Mouse (Mus musculus) splenic B cell, adult 2 months (primary cell): ENCODE data around the gene Apbb2.
A peak's percentile ranks its signal among the peaks of the same experiment; 100 is the strongest.

Source experiments
- DNase-seq: peaks from one replicate; pipeline ENCODE4 v3.0.0-alpha.2; 2011; ENCODE audit warnings: low read depth, low spot score
- H3K27me3 ChIP-seq: 2 replicates; pipeline ENCODE4 v1.6.1; 2012; ENCODE audit warnings: mild to moderate bottlenecking, low read length, moderate library complexity, mixed read lengths; ENCODE audit not compliant: control insufficient read depth, poor library complexity, insufficient read depth, severe bottlenecking
- H3K36me3 ChIP-seq: 2 replicates; pipeline ENCODE4 v1.6.1; 2012; ENCODE audit warnings: mild to moderate bottlenecking, low read length, moderate library complexity, mixed read lengths; ENCODE audit not compliant: control insufficient read depth, poor library complexity, insufficient read depth, severe bottlenecking

The Apbb2 gene

DNA sequence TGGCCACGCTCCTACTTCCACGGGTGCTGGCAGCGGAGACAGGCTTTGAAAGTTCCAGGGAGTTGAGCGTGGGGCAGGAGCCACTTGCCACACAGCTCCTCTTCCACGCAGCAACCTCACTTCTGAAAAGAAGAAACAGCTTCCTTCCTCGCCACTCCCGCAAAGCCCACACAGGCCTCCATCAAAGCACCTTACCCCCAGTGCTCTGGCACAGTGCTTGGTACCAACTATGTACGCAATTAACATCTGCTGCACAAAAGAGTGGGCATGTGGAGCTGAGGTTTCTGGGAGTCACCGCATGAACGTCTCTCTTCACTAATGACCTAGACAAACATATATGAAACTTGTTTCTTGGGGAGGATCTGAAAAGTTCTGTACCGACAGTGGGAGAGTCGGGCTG lies 8.3 kb downstream of the Apbb2 start:
- Histone ChIP-seq H3K27me3 (no peaks in the 10 kb centered on the region), H3K36me3 (no peaks in the 10 kb centered on the region)
- DNase-seq = no peak

DNA sequence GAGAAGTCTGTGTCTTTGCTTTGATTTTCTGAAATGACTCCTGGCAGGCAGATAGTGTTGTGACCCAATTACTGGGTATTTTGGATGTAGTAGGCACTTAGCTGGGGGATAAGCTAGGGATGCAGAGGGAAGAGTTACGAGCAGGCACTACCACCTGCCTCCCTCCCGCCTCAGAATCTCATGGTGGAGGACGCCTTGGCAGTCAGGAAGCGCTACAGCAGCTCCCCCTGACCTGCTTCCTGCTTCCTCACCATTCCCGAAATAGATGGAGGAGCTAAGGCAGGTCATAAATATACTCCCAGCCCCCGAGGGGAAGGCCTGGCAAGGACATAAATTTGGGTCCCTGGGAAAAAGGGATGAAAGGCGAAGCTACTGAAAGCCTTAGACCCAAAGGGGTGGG lies 9.3 kb downstream of the Apbb2 start:
- no peaks in the 10 kb centered on the region for H3K36me3 ChIP-seq
- no peak for DNase-seq

DNA sequence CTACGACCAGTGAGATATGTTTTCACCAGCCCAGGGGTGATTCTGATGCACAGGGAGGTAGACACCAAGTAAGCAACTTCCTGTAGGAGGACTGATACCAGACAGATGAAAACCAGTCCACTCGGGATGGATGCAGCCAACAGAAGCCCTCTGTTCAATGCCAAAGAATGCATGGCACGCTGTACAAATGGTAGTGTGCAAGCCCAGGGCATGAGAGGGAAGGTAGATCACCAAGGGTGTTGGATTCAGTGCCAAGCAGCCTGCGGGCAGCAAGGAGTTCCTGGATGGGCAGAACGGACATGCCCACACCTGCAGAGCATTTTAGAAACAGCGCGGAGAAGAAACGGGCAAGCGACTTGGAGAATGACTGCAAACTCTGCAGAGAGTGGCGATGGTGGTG lies 10.8 kb downstream of the Apbb2 start:
- DNase-seq = no peak
- Histone ChIP-seq H3K36me3 (no peaks in the 10 kb centered on the region), H3K27me3 (no peaks in the 10 kb centered on the region)

More for the DNA sequence above, 9.3 kb downstream of the Apbb2 start:
- no peaks in the 10 kb centered on the region for H3K27me3 ChIP-seq

DNA sequence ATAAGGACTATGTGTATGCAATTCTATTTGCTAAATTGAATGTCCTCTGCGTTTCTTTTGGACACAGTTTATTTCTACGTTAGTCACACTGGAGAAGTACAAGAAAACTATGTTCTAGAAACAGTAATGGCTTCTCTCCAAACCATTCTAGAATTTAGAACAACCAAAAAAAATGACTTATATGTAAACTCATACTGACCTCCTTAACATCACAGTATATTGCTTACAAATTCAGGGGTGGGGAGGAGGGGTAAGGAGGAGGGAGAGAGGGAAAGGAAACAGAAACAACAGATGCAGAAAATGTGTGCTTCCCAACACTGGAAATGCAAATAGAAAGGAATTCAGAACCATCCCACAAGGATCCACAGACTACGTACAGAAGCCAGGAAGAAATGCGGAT lies 11.4 kb downstream of the Apbb2 start:
- Histone ChIP-seq H3K36me3 (no peaks in the 10 kb centered on the region), H3K27me3 (no peaks in the 10 kb centered on the region)
- DNase-seq = no peak

DNA sequence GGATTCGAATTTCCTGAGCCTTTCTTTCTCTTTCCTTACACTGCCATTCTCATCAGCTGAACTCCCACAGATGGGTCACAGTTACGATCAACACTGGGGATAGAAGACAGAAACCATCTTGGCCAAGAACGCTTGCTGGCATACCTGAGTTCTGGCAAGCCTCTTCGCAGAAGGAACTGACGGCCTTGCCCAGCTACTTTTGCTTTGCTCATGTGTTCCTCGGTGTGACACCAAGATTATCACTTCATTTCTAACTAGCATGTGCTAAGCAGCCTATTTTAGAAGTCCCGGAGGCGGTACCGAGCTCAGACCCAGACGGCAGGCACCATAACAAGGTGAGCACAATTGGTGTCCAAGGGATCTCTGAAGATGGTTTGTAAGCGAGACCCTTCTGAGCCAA lies 12.9 kb downstream of the Apbb2 start:
- no peaks in the 10 kb centered on the region for H3K27me3 ChIP-seq
- H3K36me3 ChIP-seq = no peaks in the 10 kb centered on the region
- no peak for DNase-seq

DNA sequence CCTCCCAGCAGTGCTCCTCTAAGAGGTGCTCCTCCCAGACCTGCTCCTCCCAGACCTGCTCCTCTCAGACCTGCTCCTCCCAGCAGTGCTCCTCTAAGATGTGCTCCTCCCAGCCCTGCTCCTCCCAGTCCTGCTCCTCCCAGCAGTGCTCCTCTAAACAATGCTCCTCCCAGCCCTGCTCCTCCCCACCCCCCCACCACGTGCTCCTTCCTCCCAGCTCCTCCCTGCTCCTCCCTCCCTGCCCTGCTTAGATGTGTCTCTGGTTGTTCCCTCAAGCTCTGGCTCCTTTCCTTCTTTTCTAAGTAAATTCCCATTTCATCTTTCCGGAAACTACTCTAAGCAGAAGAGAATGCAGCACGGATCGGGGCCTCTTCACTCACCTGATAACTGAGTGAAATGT lies 14.2 kb downstream of the Apbb2 start:
- no peaks in the 10 kb centered on the region for H3K36me3 ChIP-seq
- no peaks in the 10 kb centered on the region for H3K27me3 ChIP-seq
- DNase-seq = no peak

DNA sequence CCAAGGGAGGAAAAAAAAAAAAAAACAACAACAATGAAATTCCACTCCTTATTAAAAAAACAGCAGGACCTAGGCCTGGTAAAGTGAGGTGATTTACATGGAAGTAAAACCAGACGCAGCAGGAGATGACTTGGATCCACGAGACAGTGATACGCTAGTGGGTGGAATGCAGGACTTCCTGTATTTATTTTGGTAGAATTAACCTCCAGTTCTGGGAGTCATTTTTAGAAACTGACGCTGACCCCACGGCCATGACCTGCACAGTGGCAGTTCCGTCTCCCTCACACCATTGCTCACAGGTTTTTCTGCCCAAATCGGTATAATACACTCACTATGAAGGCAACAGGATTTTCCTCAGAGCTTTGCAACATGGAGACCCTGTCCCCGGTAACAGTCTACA lies 14.8 kb downstream of the Apbb2 start:
- no peaks in the 10 kb centered on the region for H3K36me3 ChIP-seq
- no peak for DNase-seq
- no peaks in the 10 kb centered on the region for H3K27me3 ChIP-seq

DNA sequence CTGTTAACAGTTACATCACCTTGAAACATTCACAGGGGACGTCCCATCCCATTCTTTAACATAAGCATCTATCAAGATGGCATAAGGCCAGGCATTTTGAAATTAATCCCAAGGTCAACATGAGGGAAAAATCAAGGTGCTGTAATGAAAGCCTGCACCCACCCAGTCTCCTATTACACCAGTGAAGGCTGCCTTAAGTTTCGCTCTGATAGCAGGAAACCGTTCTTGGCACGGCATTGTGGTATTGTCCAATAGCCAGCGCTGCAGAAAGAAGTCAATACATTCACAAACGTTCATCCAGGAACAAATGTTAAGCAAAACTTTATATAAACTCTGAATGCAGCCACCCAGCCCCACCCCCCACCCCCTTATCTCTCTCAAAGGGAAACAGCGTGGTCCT lies 15.4 kb downstream of the Apbb2 start:
- no peak for DNase-seq
- Histone ChIP-seq H3K36me3 (no peaks in the 10 kb centered on the region), H3K27me3 (no peaks in the 10 kb centered on the region)

DNA sequence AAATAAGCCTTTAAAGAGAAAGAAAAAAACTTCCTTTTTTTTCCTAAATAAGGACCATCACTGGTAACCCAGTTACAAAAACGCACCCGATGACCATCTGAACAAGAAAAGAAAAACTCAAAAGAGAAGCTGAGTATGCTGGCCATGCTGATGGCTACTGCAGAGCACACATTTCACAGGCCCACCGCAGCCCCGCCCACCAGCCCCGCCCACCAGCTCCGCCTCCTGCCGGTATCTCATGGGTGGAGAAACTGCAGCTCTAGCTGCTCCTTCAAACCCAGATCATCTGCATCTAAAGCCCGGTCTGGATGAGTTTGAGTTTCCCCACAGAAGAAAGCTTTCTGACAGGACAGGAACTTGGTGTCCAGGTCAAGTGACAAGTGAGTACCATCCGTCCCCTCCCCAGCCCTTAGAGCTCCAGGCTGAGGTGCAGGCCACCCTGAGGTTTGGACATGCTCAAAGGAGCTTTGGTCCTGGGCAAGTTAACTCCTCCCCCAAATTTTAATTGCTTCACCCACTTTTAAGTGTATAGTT lies 16.2 kb downstream of the Apbb2 start:
- Histone ChIP-seq H3K36me3 (no peaks in the 10 kb centered on the region), H3K27me3 (no peaks in the 10 kb centered on the region)
- peak; percentile 28 for DNase-seq

DNA sequence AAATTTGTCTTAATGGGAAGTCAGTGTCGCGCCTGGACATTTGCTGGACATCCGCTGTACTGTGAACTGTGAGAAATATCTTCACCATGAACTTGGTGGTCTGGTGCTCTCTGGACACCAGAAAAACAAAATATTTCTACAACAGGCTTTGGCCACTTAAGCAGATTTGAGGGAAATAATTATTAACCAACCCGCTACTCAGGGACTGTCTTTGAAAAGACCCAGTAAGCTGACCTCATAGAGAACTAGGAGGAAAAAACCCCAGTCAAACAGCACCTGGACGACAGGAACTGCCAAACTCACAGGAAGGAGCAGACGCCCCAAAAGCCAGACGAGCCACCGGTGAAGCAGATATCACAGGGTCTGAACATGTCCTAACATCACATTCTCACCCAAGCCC lies 18.2 kb downstream of the Apbb2 start:
- no peaks in the 10 kb centered on the region for H3K27me3 ChIP-seq

DNA sequence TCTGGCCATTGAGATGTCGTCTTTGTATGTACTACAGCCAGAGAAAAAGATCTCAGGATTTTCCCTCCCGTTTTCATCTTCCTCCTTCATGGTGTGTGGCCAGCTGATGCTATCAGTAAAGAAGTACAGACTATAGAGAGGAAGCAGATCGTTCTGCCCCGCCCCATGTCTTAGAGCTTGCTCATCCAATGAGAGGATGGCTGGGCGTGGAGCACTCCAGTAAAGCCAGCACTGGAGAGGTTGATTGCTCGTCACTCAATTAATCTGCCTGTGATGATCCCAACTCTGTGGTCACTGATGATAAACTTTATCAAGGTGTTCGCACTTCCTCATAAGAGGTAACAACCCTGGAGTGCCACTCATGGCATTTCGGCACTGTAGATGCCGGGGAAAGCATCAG lies 18.7 kb downstream of the Apbb2 start:
- DNase-seq = no peak
- no peaks in the 10 kb centered on the region for H3K27me3 ChIP-seq
- no peaks in the 10 kb centered on the region for H3K36me3 ChIP-seq

More for the DNA sequence above, 18.2 kb downstream of the Apbb2 start:
- H3K36me3 ChIP-seq = no peaks in the 10 kb centered on the region
- no peak for DNase-seq

DNA sequence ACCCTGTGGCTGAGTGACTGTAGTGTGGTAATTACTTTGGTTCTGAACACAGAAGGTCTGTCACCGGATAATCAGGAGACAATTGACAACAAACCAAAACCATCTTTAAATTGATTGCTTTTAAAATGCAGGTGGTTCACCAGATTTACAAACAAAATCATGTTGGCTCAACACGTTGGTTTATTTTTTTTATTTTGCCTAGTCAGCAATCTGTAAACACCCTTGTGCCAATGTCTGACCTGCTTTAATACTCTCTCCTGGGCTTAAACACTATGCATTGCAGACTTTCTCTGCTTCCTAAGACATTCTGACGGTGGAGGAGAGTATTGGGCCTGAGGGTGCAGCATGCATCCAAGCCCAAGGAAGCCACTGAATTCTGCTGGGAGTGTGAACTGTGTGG lies 22.3 kb downstream of the Apbb2 start:
- no peak for DNase-seq
- H3K27me3 ChIP-seq = no peaks in the 10 kb centered on the region
- H3K36me3 ChIP-seq = no peaks in the 10 kb centered on the region

DNA sequence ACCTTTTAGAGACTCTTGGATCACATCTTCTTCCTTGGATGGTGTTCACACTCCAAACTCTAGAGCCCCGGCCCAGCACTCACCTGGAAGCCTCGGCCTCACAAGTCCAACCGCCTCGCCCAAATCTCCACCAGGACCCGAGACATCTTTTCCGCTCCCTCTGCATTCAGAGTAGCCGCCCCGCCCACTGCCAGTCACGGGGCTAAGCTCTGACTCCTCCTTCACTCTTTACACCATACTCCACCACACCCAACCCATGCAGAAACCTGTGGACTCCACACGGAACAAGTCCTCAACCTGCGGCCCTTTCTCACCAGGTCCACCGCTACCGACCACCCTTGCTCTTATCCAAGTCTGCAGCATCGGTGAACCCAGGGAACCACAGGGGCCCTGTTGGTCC lies 23.7 kb downstream of the Apbb2 start:
- DNase-seq = no peak
- H3K27me3 ChIP-seq = no peaks in the 10 kb centered on the region
- no peaks in the 10 kb centered on the region for H3K36me3 ChIP-seq

DNA sequence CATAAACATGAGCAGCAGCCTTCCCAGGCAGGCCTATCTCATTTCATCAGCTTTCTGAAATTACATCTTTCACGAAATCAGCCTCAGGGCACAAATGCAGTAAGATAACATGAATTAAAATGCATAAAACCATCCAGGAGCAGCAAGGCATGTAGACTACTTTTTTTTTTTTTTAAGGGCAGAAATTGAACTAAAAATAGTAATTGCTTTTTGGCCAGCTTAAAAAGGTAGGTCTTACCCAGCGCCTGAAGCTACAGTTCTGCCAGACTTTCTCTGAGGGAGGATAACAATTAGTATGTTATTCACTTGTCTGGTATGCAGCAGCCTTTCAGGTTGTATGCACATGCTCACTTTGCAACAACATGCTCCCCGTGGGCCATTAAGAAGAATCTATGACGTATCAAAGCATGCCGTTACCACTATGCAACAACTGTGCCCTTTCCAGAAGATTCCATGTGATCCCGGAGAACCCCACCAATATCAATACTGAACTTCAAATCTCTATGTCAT lies 32.3 kb downstream of the Apbb2 start:
- DNase-seq = no peak
- no peaks in the 10 kb centered on the region for H3K36me3 ChIP-seq
- H3K27me3 ChIP-seq = no peaks in the 10 kb centered on the region

DNA sequence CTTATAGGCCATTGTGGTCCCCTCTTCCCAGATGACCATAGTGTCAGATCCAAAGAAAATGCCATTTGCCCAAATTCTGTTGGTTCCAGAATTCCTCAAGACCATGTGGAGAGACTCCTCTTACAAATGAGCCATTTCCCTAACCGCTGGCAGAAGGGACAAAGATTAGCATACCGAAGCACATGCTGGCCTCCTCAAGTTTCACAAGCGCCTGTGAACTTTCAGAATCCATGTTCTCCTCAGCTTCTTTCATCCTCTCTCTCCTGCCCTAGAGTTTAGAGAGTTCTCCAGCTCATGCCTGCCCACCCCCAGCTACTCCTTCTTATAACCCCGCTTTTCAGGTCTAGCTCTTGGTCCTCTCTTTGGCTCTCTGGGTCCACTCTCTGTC lies 35.6 kb downstream of the Apbb2 start:
- Histone ChIP-seq H3K36me3 (no peaks in the 10 kb centered on the region), H3K27me3 (no peaks in the 10 kb centered on the region)
- DNase-seq = no peak

DNA sequence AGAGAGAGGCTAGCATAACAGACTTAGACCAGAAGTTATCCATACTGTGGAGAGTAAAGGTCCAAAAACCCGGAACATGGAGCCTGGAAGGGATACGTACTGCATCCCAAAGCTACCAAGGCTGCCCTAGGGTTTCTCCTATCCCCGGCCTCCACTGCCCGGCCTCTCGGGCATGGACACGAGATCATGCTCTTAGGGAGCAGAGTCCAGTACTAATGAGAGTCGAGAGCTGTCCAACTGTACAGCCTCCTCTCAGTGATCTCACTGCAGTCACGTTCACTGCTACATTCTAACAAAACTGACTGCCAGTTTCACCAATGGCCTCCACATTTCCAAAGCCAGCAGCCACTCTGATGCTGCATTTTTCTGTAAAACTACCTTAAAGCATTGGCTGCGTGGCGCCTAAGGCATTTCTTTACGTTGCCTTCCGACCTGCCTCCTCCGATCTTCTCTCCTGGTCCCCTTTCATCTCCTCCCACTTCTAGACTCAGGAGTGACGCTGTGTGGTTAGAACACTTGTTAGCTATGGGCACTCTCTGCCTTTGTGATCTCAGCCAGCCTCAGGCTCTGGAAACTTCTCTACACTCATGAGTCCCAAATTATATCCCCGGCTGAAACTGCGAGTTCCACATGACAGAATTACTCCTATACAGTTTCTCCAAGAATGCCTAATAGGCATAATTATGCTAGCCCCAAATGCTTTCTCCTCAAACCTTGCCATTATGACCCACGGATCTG lies 36.1 kb downstream of the Apbb2 start:
- no peaks in the 10 kb centered on the region for H3K36me3 ChIP-seq
- no peak for DNase-seq
- no peaks in the 10 kb centered on the region for H3K27me3 ChIP-seq
